Mouse (Mus musculus): ENCODE results near the gene Ggps1. TPM values are rescaled to one million over a fixed set of nuclear protein-coding genes. Genes with fewer than 3 reads are reported as not detected.

The Ggps1 gene
- polyA plus RNA-seq (2014; fragmentation: Illumina TruSeq; extraction: RNeasy Lipid Tissue Mini Kit (QIAGEN cat#74804); ENCODE audit: low read depth, low replicate concordance): 79.0 TPM

DNA sequence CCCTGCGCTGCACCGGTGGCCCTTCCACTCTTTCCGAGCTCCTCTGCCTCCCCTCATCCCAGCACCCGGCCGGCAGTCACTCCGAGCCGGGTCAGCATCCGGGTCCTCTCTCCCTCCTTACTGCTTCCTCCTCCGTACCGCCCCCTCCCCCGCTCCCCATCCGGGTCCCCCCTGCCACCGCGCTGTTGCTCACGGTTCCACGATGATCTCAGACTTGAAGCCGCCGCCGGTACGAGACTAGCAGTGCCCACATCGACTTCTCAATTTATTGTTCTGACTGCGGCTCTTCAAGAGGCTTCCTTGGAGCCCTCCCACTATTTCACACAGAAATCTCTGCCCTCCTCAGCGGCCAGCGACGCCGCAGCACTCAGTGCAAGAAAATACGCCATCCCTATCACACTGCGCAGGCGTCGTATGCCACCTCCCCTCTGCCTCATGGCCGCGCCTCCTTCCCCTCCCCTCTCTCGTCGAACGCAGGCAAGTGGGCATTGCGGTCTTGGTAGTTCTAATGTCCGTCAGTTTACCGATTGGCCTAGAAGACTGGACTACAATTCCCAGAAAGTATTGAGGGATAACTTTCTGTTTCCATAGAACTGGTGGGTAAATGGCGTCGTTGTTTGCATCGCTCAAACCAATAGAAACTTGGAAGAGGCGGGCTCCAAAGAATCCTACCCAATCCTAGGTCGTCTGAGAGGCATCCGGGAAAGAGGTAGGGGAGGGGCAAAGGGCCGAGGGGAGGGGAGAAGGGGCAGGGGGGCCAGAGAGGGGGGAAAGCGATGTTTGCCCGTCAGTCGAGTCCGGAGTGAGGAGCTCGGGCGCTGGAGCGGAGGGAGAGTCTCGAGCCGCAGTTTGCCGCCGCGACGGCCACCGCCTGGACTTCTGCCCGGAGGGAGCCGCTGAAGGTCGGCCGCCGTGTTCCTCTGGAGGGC, at the start of gene Ggps1, which contains the start of gene Arid4b:
Gene Ggps1 (minus strand): TSS at position 476 of the 929 bp plus-strand sequence.
Gene Arid4b (plus strand): TSS at position 220 of the 929 bp plus-strand sequence.

DNA sequence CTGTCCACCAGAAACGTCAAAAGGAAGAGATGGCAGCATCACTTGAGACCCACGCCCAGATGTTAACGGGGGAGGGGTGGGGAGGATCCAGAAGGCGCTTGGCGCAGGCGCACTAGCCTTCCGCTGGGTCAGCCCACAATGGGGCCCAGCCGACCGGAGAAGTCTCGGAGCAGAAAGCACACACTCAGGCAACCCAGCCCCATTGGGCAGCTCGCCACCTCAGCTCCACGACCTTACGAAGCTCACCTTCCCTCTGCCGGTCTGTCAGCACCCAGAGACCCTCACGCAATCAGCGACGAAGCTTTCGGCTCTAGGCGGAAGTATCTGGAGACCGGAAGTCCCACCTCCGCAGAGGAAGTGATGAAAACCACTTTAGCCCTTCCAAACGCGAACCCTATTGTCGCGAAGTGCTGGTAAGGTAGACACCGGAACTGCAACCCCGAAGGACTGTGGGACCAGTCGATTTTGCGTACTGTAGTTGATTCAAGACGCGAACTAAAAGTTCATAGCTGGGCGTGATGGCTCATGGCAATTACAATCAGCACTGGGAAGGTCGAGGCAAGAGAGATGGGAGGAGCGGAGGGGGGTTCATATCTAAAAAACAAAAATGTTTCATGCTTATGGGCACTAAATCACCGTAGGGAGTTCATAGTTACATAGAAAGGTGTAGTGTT, 23.9 kb downstream of the Ggps1 start, which contains the start of gene Tbce:
Gene Tbce (minus strand): TSS at position 347 of the 674 bp plus-strand sequence.

Other genes starting within 250 kb of the Ggps1 start
- gene B3galnt2, start 109.0 kb downstream of the Ggps1 start, polyA plus RNA-seq (2014; fragmentation: Illumina TruSeq; extraction: RNeasy Lipid Tissue Mini Kit (QIAGEN cat#74804); ENCODE audit: low read depth, low replicate concordance): 53.7 TPM
- 174 TPM for gene Tbce, start 23.9 kb downstream of the Ggps1 start, polyA plus RNA-seq (2014; fragmentation: Illumina TruSeq; extraction: RNeasy Lipid Tissue Mini Kit (QIAGEN cat#74804); ENCODE audit: low read depth, low replicate concordance)
- gene Arid4b, start 256 bp downstream of the Ggps1 start, polyA plus RNA-seq (2014; fragmentation: Illumina TruSeq; extraction: RNeasy Lipid Tissue Mini Kit (QIAGEN cat#74804); ENCODE audit: low read depth, low replicate concordance): 97.5 TPM

All from sigmoid colon, adult 10 weeks (tissue).